25 mouse cellular contexts compared by ENCODE assay signal in genomic region chr2:102103955-102104354, GRCm38 (mm10).
DNase-seq lines count a peak whose midpoint lies in the region; ATAC-seq and TF ChIP-seq lines count a peak whose summit lies in the region.
"Had no signal": no experiment of that assay in that cellular context is flagged by ENCODE, and none has a peak within 500 bp of the region (broad histone marks: within the 10 kb centered on the region; RNA-seq: fewer than 3 reads in every experiment).

No protein-coding gene starts in this region.

- intact Hi-C loops in left cerebral cortex, postnatal 25 days (cut with DNase I), result loop anchor here (5.0 kb wide), 1 partner anchor 43 kb away; no protein-coding TSS in a partner anchor

- H3K9me3 ChIP-seq in lung, postnatal 0 days (ENCODE audit: low read length), result no peaks in the 10 kb centered on the region
- H3K9me3 ChIP-seq: embryonic facial prominence, embryonic 12.5 days; forebrain, embryonic 13.5 days; lung, embryonic 15.5 days; megakaryocyte, embryonic 14.5 days had no signal

- no peak overlapping the region for H3K9ac ChIP-seq in lung, postnatal 0 days (replicated peaks; ENCODE audit: low read depth)
- H3K9ac ChIP-seq: embryonic facial prominence, embryonic 12.5 days; forebrain, embryonic 13.5 days; liver, embryonic 14.5 days; lung, embryonic 15.5 days had no signal

- TF ChIP-seq EP300 in lung, postnatal 0 days (IDR thresholded peaks at IDR 0.05), result no peak

- H3K27ac ChIP-seq in lung, postnatal 0 days (ENCODE audit: low read length), result peak overlapping the region; percentile 82
- H3K27ac ChIP-seq: embryonic facial prominence, embryonic 12.5 days; forebrain, embryonic 13.5 days; gastrocnemius, adult 2 months; kidney, postnatal 0 days; liver, embryonic 14.5 days had no signal

- 67% methylated on average over 12 of the region's 12 CpGs for WGBS in lung, postnatal 0 days

- no peak for DNase-seq in frontal cortex, postnatal 10 days (ENCODE audit: low spot score in 2 of 2)
- no peak for DNase-seq in lung, postnatal 0 days (ENCODE audit: low spot score)
- DNase-seq in lung, postnatal 10 days, result no peak
- DNase-seq in left cerebral cortex, postnatal 25 days (ENCODE audit: low spot score in 2 of 2), result peak; percentile 63 to 91
- DNase-seq in right cerebral cortex, postnatal 36 days (ENCODE audit: low spot score in 2 of 2), result peak; percentile 67 to 87
- no peak for DNase-seq in adrenal gland, postnatal 4 days (ENCODE audit: low spot score in 2 of 2)
- DNase-seq in lung, postnatal 4 days, result no peak
- DNase-seq: adrenal gland, postnatal 25 days; cerebellum, adult 18-20 months; gastrocnemius, adult 2 months; heart, postnatal 10 days; kidney, adult 11 months; midbrain, embryonic 14.5 days; thymus, adult 18-20 months; thymus, postnatal 4 days had no signal

- no peaks in the 10 kb centered on the region for H3K36me3 ChIP-seq in lung, postnatal 0 days (ENCODE audit: insufficient read depth, low read length)

- no peaks in the 10 kb centered on the region for H3K27me3 ChIP-seq in lung, postnatal 0 days (replicated peaks; ENCODE audit: insufficient read depth, low read length)
- H3K27me3 ChIP-seq: CH12.LX; embryonic facial prominence, embryonic 12.5 days; forebrain, embryonic 13.5 days; lung, embryonic 15.5 days had no signal

- peaks cover 15% of the 10 kb centered on the region for H3K4me1 ChIP-seq in lung, postnatal 0 days (ENCODE audit: insufficient read depth, low read depth, low read length)

- H3K4me3 ChIP-seq in lung, postnatal 0 days (ENCODE audit: low read depth, low read length), result no peak overlapping the region
- H3K4me3 ChIP-seq: embryonic facial prominence, embryonic 12.5 days; erythroblast, embryonic 14.5 days; forebrain, embryonic 13.5 days; gastrocnemius, adult 2 months; lung, embryonic 15.5 days had no signal

- ATAC-seq in frontal cortex, adult (ENCODE audit: low TSS enrichment), result peak; percentile 90
- ATAC-seq in lung, postnatal 0 days, result no peak
- ATAC-seq: forebrain, embryonic 13.5 days had no signal

- TF ChIP-seq CTCF in lung, postnatal 0 days (IDR thresholded peaks at IDR 0.05), result no peak

- no peak overlapping the region for H3K4me2 ChIP-seq in lung, postnatal 0 days (replicated peaks; ENCODE audit: low read depth, low read length)
- H3K4me2 ChIP-seq: embryonic facial prominence, embryonic 12.5 days; forebrain, embryonic 13.5 days; heart, embryonic 11.5 days; lung, embryonic 15.5 days had no signal

Comparison
In these comparisons a context has a peak if more than half of its experiments do, and no peak if none do; other contexts are left out.
1. DNase-seq: peak in left cerebral cortex, postnatal 25 days (2 of 2) and right cerebral cortex, postnatal 36 days (2 of 2); none in frontal cortex, postnatal 10 days (0 of 2), lung, postnatal 0 days (single experiment), lung, postnatal 10 days (single experiment), adrenal gland, postnatal 4 days (0 of 2) and lung, postnatal 4 days (0 of 2).